1 mouse cellular context compared by ENCODE assay signal in genomic region chr1:81250068-81250467, GRCm38 (mm10).
TF ChIP-seq lines count a peak whose summit lies in the region.

No protein-coding gene starts in this region.

TF ChIP-seq in CH12.LX, 34 proteins besides CTCF, POLR2A, EP300 and RAD21 (continued from another document):
- no peak for TF ChIP-seq USF2 (conservative IDR thresholded peaks at IDR 0.05; ENCODE audit: low read depth, low read length)
- peak; percentile 63 for TF ChIP-seq MAX (IDR thresholded peaks at IDR 0.05; ENCODE audit: low read length)
- no peak for TF ChIP-seq ZKSCAN1 (IDR thresholded peaks at IDR 0.05; ENCODE audit: borderline replicate concordance, low read depth, low read length)
- no peak for TF ChIP-seq ZMIZ1 (IDR thresholded peaks at IDR 0.05; ENCODE audit: low read depth, low read length)
- 0 out of 2 replicates have a peak, but pooled peaks have one; percentile 45 for TF ChIP-seq MEF2A (IDR thresholded peaks at IDR 0.05; ENCODE audit: borderline replicate concordance, low read depth, low read length)
